Mouse (Mus musculus): ENCODE data around the gene Tpd52l1. TPM values are rescaled to one million over a fixed set of nuclear protein-coding genes. Genes with fewer than 3 reads are reported as not detected.

The Tpd52l1 gene
- polyA plus RNA-seq, 1 experiment: 25.1 TPM

DNA sequence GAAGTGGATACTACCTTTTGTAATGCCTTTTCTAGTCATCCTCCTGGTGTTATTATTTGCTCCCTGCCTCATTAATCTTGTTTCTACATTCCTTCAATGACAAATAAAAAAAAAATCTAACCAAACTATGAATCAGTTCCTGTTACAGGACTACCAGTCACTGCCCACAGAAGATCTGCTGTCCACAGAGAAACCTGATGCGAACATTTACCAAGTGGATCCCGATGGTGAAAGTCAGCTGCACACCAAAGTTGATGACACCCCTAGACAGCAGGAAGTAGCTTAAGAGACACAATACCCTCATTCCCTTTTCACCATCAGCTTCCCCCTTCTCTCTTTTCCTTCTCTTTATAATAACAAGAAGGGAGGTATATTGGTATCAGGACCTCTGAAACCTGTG is 17.3 kb upstream of the Tpd52l1 start:
- Histone ChIP-seq H3K9me3 (replicated peaks; ENCODE audit: control insufficient read depth, insufficient read depth, low read length, poor library complexity, severe bottlenecking) (no peaks in the 10 kb centered on the region), H3K9ac (ENCODE audit: low read depth, poor library complexity, severe bottlenecking) (no peak overlapping the region), H3K36me3 (ENCODE audit: control insufficient read depth, insufficient read depth, low read length, poor library complexity, severe bottlenecking) (no peaks in the 10 kb centered on the region), H3K27ac (ENCODE audit: insufficient read depth, low read length) (no peak overlapping the region), H3K4me1 (ENCODE audit: control insufficient read depth, insufficient read depth, low read length) (no peaks in the 10 kb centered on the region), H3K4me3 (ENCODE audit: low read depth, low read length) (no peak overlapping the region), H3K27me3 (ENCODE audit: control insufficient read depth, insufficient read depth, low read length, poor library complexity, severe bottlenecking) (no peaks in the 10 kb centered on the region)
- no peak for TF ChIP-seq CTCF (IDR thresholded peaks at IDR 0.05; ENCODE audit: low read depth, low read length)
- no peak for TF ChIP-seq EP300 (IDR thresholded peaks at IDR 0.05; ENCODE audit: insufficient read depth, low read depth, low read length)
- TF ChIP-seq POLR2A (IDR thresholded peaks at IDR 0.05; ENCODE audit: insufficient read depth, low read length): no peak

DNA sequence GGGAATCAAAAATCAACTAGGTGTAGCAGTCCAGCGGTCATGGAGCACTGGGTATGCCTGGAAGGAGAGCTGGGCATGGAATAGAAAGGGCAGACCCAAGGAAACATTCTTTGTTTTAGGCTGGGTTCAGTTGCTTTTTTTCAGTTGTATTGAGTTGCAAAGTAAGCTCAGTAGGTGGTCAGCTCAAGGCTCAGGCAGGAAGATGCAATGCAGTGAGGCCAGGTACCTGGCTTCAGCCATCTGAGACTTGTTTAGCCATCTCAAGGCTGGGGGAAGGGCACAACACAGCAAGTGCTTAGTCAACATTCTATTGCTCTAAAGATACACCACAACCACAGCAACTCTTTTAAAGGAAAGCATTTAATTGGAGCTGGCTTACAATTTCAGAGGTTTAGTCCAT is 11.0 kb upstream of the Tpd52l1 start:
- no peaks in the 10 kb centered on the region for H3K27me3 ChIP-seq (ENCODE audit: control insufficient read depth, insufficient read depth, low read length, poor library complexity, severe bottlenecking)
- TF ChIP-seq POLR2A (IDR thresholded peaks at IDR 0.05; ENCODE audit: insufficient read depth, low read length) (no peak), EP300 (IDR thresholded peaks at IDR 0.05; ENCODE audit: insufficient read depth, low read depth, low read length) (peak; percentile 93), CTCF (IDR thresholded peaks at IDR 0.05; ENCODE audit: low read depth, low read length) (no peak)
- H3K4me1 ChIP-seq (ENCODE audit: control insufficient read depth, insufficient read depth, low read length): peaks cover 4% of the 10 kb centered on the region
- H3K4me3 ChIP-seq (ENCODE audit: low read depth, low read length): no peak overlapping the region
- H3K9me3 ChIP-seq (replicated peaks; ENCODE audit: control insufficient read depth, insufficient read depth, low read length, poor library complexity, severe bottlenecking): no peaks in the 10 kb centered on the region
- H3K9ac ChIP-seq (ENCODE audit: low read depth, poor library complexity, severe bottlenecking): no peak overlapping the region
- H3K36me3 ChIP-seq (ENCODE audit: control insufficient read depth, insufficient read depth, low read length, poor library complexity, severe bottlenecking): no peaks in the 10 kb centered on the region
- peak overlapping the region; percentile 74; the same call in 1 of the 2 replicates for H3K27ac ChIP-seq (ENCODE audit: insufficient read depth, low read length)

DNA sequence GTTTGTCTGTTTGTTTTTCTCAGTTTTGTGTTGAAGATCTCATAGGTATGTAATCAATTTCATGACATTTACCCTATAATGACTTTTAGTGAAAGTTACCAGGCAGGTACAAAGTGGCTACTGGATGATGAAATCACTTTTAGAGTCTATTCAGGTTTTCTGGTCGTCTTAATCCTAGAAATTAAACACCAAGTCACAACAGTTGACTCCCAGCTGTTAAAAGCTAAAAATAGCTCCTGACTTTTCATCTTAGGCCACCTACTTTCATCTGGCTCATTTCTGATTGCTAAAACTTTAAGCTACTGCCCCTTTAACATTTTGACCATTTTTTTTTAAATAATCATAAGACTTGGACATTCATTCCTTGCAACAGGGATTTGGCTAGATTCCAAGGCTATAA is 1.3 kb upstream of the Tpd52l1 start:
- no peaks in the 10 kb centered on the region for H3K9me3 ChIP-seq (replicated peaks; ENCODE audit: control insufficient read depth, insufficient read depth, low read length, poor library complexity, severe bottlenecking)
- no peaks in the 10 kb centered on the region for H3K36me3 ChIP-seq (ENCODE audit: control insufficient read depth, insufficient read depth, low read length, poor library complexity, severe bottlenecking)
- TF ChIP-seq POLR2A (IDR thresholded peaks at IDR 0.05; ENCODE audit: insufficient read depth, low read length) (no peak), CTCF (IDR thresholded peaks at IDR 0.05; ENCODE audit: low read depth, low read length) (no peak), EP300 (IDR thresholded peaks at IDR 0.05; ENCODE audit: insufficient read depth, low read depth, low read length) (no peak)

DNA sequence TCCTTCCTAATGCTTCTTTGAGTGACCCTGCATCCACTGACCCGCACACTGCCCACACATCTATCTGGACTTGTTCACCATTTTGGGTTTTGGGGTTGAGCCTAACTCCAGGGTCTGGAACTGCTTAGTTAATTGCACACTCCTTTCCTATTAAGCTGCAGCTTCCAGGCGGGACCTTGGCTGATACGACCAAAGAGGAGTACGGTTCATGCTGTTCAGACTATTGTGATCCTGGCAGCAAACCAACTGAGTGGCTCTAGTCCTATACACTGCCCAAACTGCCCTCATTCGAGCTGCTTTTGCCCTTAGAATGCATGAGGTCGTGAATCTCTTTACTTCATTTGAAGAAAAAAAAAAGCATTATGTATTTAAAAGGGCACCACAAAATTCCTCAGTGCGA is 1.6 kb downstream of the Tpd52l1 start:
- TF ChIP-seq EP300 (IDR thresholded peaks at IDR 0.05; ENCODE audit: insufficient read depth, low read depth, low read length): no peak
- no peak for TF ChIP-seq POLR2A (IDR thresholded peaks at IDR 0.05; ENCODE audit: insufficient read depth, low read length)
- no peak for TF ChIP-seq CTCF (IDR thresholded peaks at IDR 0.05; ENCODE audit: low read depth, low read length)
- Histone ChIP-seq H3K9ac (ENCODE audit: low read depth, poor library complexity, severe bottlenecking) (no peak overlapping the region), H3K36me3 (ENCODE audit: control insufficient read depth, insufficient read depth, low read length, poor library complexity, severe bottlenecking) (no peaks in the 10 kb centered on the region), H3K4me3 (ENCODE audit: low read depth, low read length) (no peak overlapping the region), H3K27ac (ENCODE audit: insufficient read depth, low read length) (no peak overlapping the region), H3K4me1 (ENCODE audit: control insufficient read depth, insufficient read depth, low read length) (no peaks in the 10 kb centered on the region), H3K9me3 (replicated peaks; ENCODE audit: control insufficient read depth, insufficient read depth, low read length, poor library complexity, severe bottlenecking) (no peaks in the 10 kb centered on the region), H3K27me3 (ENCODE audit: control insufficient read depth, insufficient read depth, low read length, poor library complexity, severe bottlenecking) (no peaks in the 10 kb centered on the region)

More for the DNA sequence above, 1.3 kb upstream of the Tpd52l1 start:
- Histone ChIP-seq H3K4me3 (ENCODE audit: low read depth, low read length) (no peak overlapping the region), H3K27ac (ENCODE audit: insufficient read depth, low read length) (no peak overlapping the region), H3K9ac (ENCODE audit: low read depth, poor library complexity, severe bottlenecking) (no peak overlapping the region), H3K4me1 (ENCODE audit: control insufficient read depth, insufficient read depth, low read length) (no peaks in the 10 kb centered on the region), H3K27me3 (ENCODE audit: control insufficient read depth, insufficient read depth, low read length, poor library complexity, severe bottlenecking) (no peaks in the 10 kb centered on the region)

DNA sequence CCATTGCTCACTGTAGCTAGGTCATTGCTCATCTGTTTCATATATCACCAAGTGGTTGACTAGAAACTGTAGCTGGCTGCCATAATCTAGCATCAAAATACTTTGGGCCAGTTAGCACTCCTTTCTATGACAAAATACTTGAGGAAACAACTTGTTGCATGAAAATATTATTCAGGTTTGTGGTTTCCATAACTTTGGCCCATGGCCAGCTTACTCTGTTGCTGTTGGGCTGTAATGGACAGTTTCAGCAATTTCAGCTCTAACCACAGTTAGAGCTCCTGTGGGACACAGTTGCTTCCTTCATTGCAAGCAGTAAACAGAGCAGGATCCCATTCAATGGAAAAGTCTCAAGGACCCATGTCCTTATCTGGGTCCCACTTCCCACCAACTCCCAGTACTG is 4.3 kb downstream of the Tpd52l1 start:
- Histone ChIP-seq H3K4me1 (ENCODE audit: control insufficient read depth, insufficient read depth, low read length) (no peaks in the 10 kb centered on the region), H3K4me3 (ENCODE audit: low read depth, low read length) (no peak overlapping the region), H3K27me3 (ENCODE audit: control insufficient read depth, insufficient read depth, low read length, poor library complexity, severe bottlenecking) (no peaks in the 10 kb centered on the region), H3K27ac (ENCODE audit: insufficient read depth, low read length) (no peak overlapping the region), H3K9me3 (replicated peaks; ENCODE audit: control insufficient read depth, insufficient read depth, low read length, poor library complexity, severe bottlenecking) (no peaks in the 10 kb centered on the region), H3K36me3 (ENCODE audit: control insufficient read depth, insufficient read depth, low read length, poor library complexity, severe bottlenecking) (no peaks in the 10 kb centered on the region), H3K9ac (ENCODE audit: low read depth, poor library complexity, severe bottlenecking) (no peak overlapping the region)
- TF ChIP-seq EP300 (IDR thresholded peaks at IDR 0.05; ENCODE audit: insufficient read depth, low read depth, low read length) (no peak), POLR2A (IDR thresholded peaks at IDR 0.05; ENCODE audit: insufficient read depth, low read length) (no peak), CTCF (IDR thresholded peaks at IDR 0.05; ENCODE audit: low read depth, low read length) (no peak)

DNA sequence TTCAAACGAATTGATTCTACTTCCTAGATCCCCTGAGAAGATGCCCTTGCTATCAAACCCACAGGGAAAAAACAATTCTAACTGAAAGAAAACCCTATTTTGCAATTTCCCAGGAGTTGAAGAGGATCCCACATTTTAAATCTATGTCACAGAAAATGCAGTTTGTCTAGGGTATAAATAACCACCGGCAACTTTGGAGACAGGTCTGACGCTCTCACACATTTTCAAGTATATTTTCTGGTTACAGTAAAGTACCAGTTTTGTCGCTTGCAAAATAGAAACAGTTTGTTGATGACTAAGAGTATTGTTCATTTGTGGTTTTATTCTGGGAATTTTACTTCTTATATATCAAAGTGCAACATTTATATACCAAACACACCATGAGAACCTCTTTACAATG is 9.7 kb downstream of the Tpd52l1 start:
- Histone ChIP-seq H3K27me3 (ENCODE audit: control insufficient read depth, insufficient read depth, low read length, poor library complexity, severe bottlenecking) (no peaks in the 10 kb centered on the region), H3K9me3 (replicated peaks; ENCODE audit: control insufficient read depth, insufficient read depth, low read length, poor library complexity, severe bottlenecking) (no peaks in the 10 kb centered on the region), H3K9ac (ENCODE audit: low read depth, poor library complexity, severe bottlenecking) (no peak overlapping the region), H3K4me3 (ENCODE audit: low read depth, low read length) (no peak overlapping the region), H3K27ac (ENCODE audit: insufficient read depth, low read length) (no peak overlapping the region), H3K4me1 (ENCODE audit: control insufficient read depth, insufficient read depth, low read length) (no peaks in the 10 kb centered on the region), H3K36me3 (ENCODE audit: control insufficient read depth, insufficient read depth, low read length, poor library complexity, severe bottlenecking) (no peaks in the 10 kb centered on the region)
- no peak for TF ChIP-seq EP300 (IDR thresholded peaks at IDR 0.05; ENCODE audit: insufficient read depth, low read depth, low read length)
- TF ChIP-seq POLR2A (IDR thresholded peaks at IDR 0.05; ENCODE audit: insufficient read depth, low read length): no peak
- TF ChIP-seq CTCF (IDR thresholded peaks at IDR 0.05; ENCODE audit: low read depth, low read length): no peak

Measured in ES-Bruce4 (cell line).